Mouse (Mus musculus) forebrain, embryonic 13.5 days (tissue): Measurements from ENCODE around the gene Rab7. TPM values are rescaled to one million over a fixed set of nuclear protein-coding genes. Genes with fewer than 3 reads are reported as not detected.
"Not testable (repeated sequence)": the region's sequence is repeated elsewhere in the genome, so short reads cannot be mapped to it uniquely, and the experiment has no call there.

Experiments
- ATAC-seq: fragments of 200-750 bp; cut with Nextera tagmentation; 2 replicates; pipeline ENCODE4 v1.8.0; 2017
- H3K27ac ChIP-seq: fragments of 300-500 bp; sonication (generic); 2 replicates; pipeline ENCODE4 v1.5.1; 2015; ENCODE audit warnings: inconsistent platforms, mild to moderate bottlenecking, moderate library complexity
- H3K27me3 ChIP-seq: fragments of 300-500 bp; sonication (generic); 2 replicates; pipeline ENCODE4 v1.6.1; 2015; ENCODE audit warnings: mild to moderate bottlenecking, inconsistent platforms
- H3K36me3 ChIP-seq: fragments of 300-500 bp; sonication (generic); 2 replicates; pipeline ENCODE4 v1.6.1; 2015; ENCODE audit warnings: mild to moderate bottlenecking, inconsistent platforms; ENCODE audit not compliant: poor library complexity, severe bottlenecking
- H3K4me1 ChIP-seq: fragments of 300-500 bp; sonication (generic); 2 replicates; pipeline ENCODE4 v1.6.1; 2015; ENCODE audit warnings: inconsistent platforms
- H3K4me2 ChIP-seq: fragments of 300-500 bp; sonication (generic); 2 replicates; pipeline ENCODE4 v1.6.1; 2015; ENCODE audit warnings: inconsistent platforms, mild to moderate bottlenecking, moderate library complexity
- H3K4me3 ChIP-seq: fragments of 300-500 bp; sonication (generic); 2 replicates; pipeline ENCODE4 v1.5.1; 2015; ENCODE audit warnings: mild to moderate bottlenecking, inconsistent platforms
- H3K9ac ChIP-seq: fragments of 300-500 bp; sonication (generic); 2 replicates; pipeline ENCODE4 v1.6.1; 2015; ENCODE audit warnings: mild to moderate bottlenecking, inconsistent platforms
- H3K9me3 ChIP-seq: fragments of 300-500 bp; sonication (generic); replicated peaks from 2 replicates; pipeline ENCODE4 v1.6.1; 2016; ENCODE audit warnings: inconsistent platforms
- WGBS: fragments of 180-500 bp; shearing (Covaris S2); methylation state at CpG from one replicate; pipeline ENCODE4 v1.1.7; 2015; 5-methylcytosine and 5-hydroxymethylcytosine counted together
- polyA plus RNA-seq: library from polyadenylated mRNA; unstranded; fragments of >200 nt; fragmentation: Nextera tagmentation; extraction: Ambion mirVana; gene quantifications from 2 replicates; pipeline ENCODE4 v1.2.1, GENCODE M21; 2015

The Rab7 gene
- polyA plus RNA-seq, 1 experiment from 2014 or later: 233 TPM

- no peaks in the 10 kb centered on the region for H3K4me1 ChIP-seq
- H3K36me3 ChIP-seq: peaks cover 9% of the 10 kb centered on the region
- no peak overlapping the region for H3K27ac ChIP-seq
- H3K27me3 ChIP-seq: no peaks in the 10 kb centered on the region
- 75% methylated on average over 4 of the region's 4 CpGs for WGBS
- no peak overlapping the region for H3K4me2 ChIP-seq
- H3K9ac ChIP-seq: no peak overlapping the region
- no peak for ATAC-seq
- no peak overlapping the region for H3K4me3 ChIP-seq
- no peaks in the 10 kb centered on the region for H3K9me3 ChIP-seq
Measured at GRCm38 (mm10) chr6:88017821-88018220, 27.2 kb downstream of the Rab7 start.

- H3K4me2 ChIP-seq: no peak overlapping the region
- 92% methylated on average over 2 of the region's 2 CpGs for WGBS
- H3K27me3 ChIP-seq: no peaks in the 10 kb centered on the region
- no peaks in the 10 kb centered on the region for H3K9me3 ChIP-seq
- no peak overlapping the region for H3K4me3 ChIP-seq
- H3K36me3 ChIP-seq: peaks cover 21% of the 10 kb centered on the region
- H3K4me1 ChIP-seq: no peaks in the 10 kb centered on the region
- no peak overlapping the region for H3K27ac ChIP-seq
- no peak overlapping the region for H3K9ac ChIP-seq
- ATAC-seq: no peak
Measured at GRCm38 (mm10) chr6:88015797-88016196, 29.3 kb downstream of the Rab7 start.

GRCm38 (mm10) chr6:88013456-88013855 is 31.6 kb downstream of the Rab7 start:
- 88% methylated on average over 4 of the region's 4 CpGs for WGBS
- no peaks in the 10 kb centered on the region for H3K27me3 ChIP-seq

GRCm38 (mm10) chr6:88012601-88013000 is 32.5 kb downstream of the Rab7 start:
- Histone ChIP-seq H3K4me1 (no peaks in the 10 kb centered on the region), H3K9ac (no peak overlapping the region), H3K9me3 (no peaks in the 10 kb centered on the region), H3K36me3 (peaks cover 50% of the 10 kb centered on the region), H3K4me2 (no peak overlapping the region), H3K27ac (no peak overlapping the region), H3K4me3 (no peak overlapping the region), H3K27me3 (no peaks in the 10 kb centered on the region)
- 92% methylated on average over 2 of the region's 2 CpGs for WGBS
- ATAC-seq: no peak

More at GRCm38 (mm10) chr6:88013456-88013855, 31.6 kb downstream of the Rab7 start:
- Histone ChIP-seq H3K4me3 (no peak overlapping the region), H3K4me1 (no peaks in the 10 kb centered on the region), H3K36me3 (peaks cover 42% of the 10 kb centered on the region), H3K9ac (no peak overlapping the region), H3K9me3 (no peaks in the 10 kb centered on the region), H3K4me2 (no peak overlapping the region), H3K27ac (no peak overlapping the region)
- ATAC-seq: no peak

- H3K4me3 ChIP-seq: not testable (repeated sequence)
- WGBS: 75% methylated on average over 1 of the region's 1 CpGs
Measured at GRCm38 (mm10) chr6:88011106-88011505, 34.0 kb downstream of the Rab7 start.

GRCm38 (mm10) chr6:88009209-88009608 is 35.9 kb downstream of the Rab7 start:
- H3K9ac ChIP-seq: no peak overlapping the region
- H3K36me3 ChIP-seq: peaks cover 80% of the 10 kb centered on the region
- no peak overlapping the region for H3K4me3 ChIP-seq
- H3K4me1 ChIP-seq: no peaks in the 10 kb centered on the region
- no peaks in the 10 kb centered on the region for H3K9me3 ChIP-seq
- 94% methylated on average over 4 of the region's 4 CpGs for WGBS
- H3K27me3 ChIP-seq: no peaks in the 10 kb centered on the region
- no peak overlapping the region for H3K4me2 ChIP-seq
- ATAC-seq: no peak
- H3K27ac ChIP-seq: no peak overlapping the region

More at GRCm38 (mm10) chr6:88011106-88011505, 34.0 kb downstream of the Rab7 start:
- not testable (repeated sequence) for H3K27ac ChIP-seq, H3K4me1 ChIP-seq, H3K9ac ChIP-seq, ATAC-seq, H3K27me3 ChIP-seq, H3K4me2 ChIP-seq, H3K9me3 ChIP-seq
- H3K36me3 ChIP-seq: peaks cover 65% of the 10 kb centered on the region

- not testable (repeated sequence) for H3K9me3 ChIP-seq, H3K4me3 ChIP-seq, H3K27me3 ChIP-seq, H3K4me1 ChIP-seq, H3K27ac ChIP-seq, ATAC-seq, H3K9ac ChIP-seq, H3K4me2 ChIP-seq
- WGBS: 93% methylated on average over 14 of the region's 14 CpGs
- H3K36me3 ChIP-seq: peaks cover 94% of the 10 kb centered on the region
Measured at GRCm38 (mm10) chr6:88004773-88005172, 40.3 kb downstream of the Rab7 start.

GRCm38 (mm10) chr6:88003439-88003838 is 41.6 kb downstream of the Rab7 start:
- Histone ChIP-seq H3K4me3 (no peak overlapping the region), H3K4me2 (no peak overlapping the region), H3K36me3 (peaks cover 91% of the 10 kb centered on the region), H3K9me3 (no peaks in the 10 kb centered on the region), H3K27ac (no peak overlapping the region), H3K9ac (no peak overlapping the region), H3K4me1 (no peaks in the 10 kb centered on the region), H3K27me3 (no peaks in the 10 kb centered on the region)
- ATAC-seq: no peak
- 94% methylated on average over 4 of the region's 4 CpGs for WGBS

GRCm38 (mm10) chr6:87998358-87998757 is 46.7 kb downstream of the Rab7 start:
- 90% methylated on average over 4 of the region's 4 CpGs for WGBS

GRCm38 (mm10) chr6:87997706-87998265 is 47.3 kb downstream of the Rab7 start:
- WGBS: 65% methylated on average over 7 of the region's 7 CpGs
- Histone ChIP-seq H3K9ac (no peak overlapping the region), H3K4me1 (peaks cover 19% of the 10 kb centered on the region), H3K36me3 (peaks cover 38% of the 10 kb centered on the region), H3K27me3 (no peaks in the 10 kb centered on the region), H3K9me3 (no peaks in the 10 kb centered on the region), H3K4me3 (no peak overlapping the region), H3K27ac (no peak overlapping the region), H3K4me2 (no peak overlapping the region)
- peak; percentile 31; the same call in 1 of the 2 replicates for ATAC-seq

More at GRCm38 (mm10) chr6:87998358-87998757, 46.7 kb downstream of the Rab7 start:
- no peaks in the 10 kb centered on the region for H3K27me3 ChIP-seq
- no peak overlapping the region for H3K27ac ChIP-seq
- H3K36me3 ChIP-seq: peaks cover 44% of the 10 kb centered on the region
- no peak for ATAC-seq
- H3K9me3 ChIP-seq: no peaks in the 10 kb centered on the region
- no peak overlapping the region for H3K4me2 ChIP-seq
- peaks cover 14% of the 10 kb centered on the region for H3K4me1 ChIP-seq
- H3K9ac ChIP-seq: no peak overlapping the region
- H3K4me3 ChIP-seq: no peak overlapping the region

- Histone ChIP-seq H3K4me1 (peaks cover 31% of the 10 kb centered on the region), H3K9ac (no peak overlapping the region), H3K4me2 (no peak overlapping the region), H3K9me3 (no peaks in the 10 kb centered on the region), H3K36me3 (peaks cover 26% of the 10 kb centered on the region), H3K27me3 (no peaks in the 10 kb centered on the region), H3K27ac (no peak overlapping the region), H3K4me3 (no peak overlapping the region)
- no peak for ATAC-seq
- WGBS: 91% methylated on average over 9 of the region's 9 CpGs
Measured at GRCm38 (mm10) chr6:87996606-87997005, 48.5 kb downstream of the Rab7 start.

GRCm38 (mm10) chr6:87995519-87995918 is 49.6 kb downstream of the Rab7 start:
- Histone ChIP-seq H3K4me3 (no peak overlapping the region), H3K9ac (no peak overlapping the region), H3K36me3 (peaks cover 15% of the 10 kb centered on the region), H3K4me1 (peaks cover 37% of the 10 kb centered on the region), H3K9me3 (no peaks in the 10 kb centered on the region), H3K4me2 (no peak overlapping the region), H3K27me3 (no peaks in the 10 kb centered on the region), H3K27ac (peak overlapping the region; percentile 61)
- 89% methylated on average over 4 of the region's 4 CpGs for WGBS
- ATAC-seq: no peak
